Mouse (Mus musculus) spleen, postnatal 4 days (tissue): ENCODE results near the gene Mat1a.

Experiments used
- DNase-seq, 2 experiments: peaks; one replicate each; pipeline ENCODE4 v3.0.0; 2022; ENCODE audit warnings: low spot score in 2 of 2

Gene Mat1a

DNA sequence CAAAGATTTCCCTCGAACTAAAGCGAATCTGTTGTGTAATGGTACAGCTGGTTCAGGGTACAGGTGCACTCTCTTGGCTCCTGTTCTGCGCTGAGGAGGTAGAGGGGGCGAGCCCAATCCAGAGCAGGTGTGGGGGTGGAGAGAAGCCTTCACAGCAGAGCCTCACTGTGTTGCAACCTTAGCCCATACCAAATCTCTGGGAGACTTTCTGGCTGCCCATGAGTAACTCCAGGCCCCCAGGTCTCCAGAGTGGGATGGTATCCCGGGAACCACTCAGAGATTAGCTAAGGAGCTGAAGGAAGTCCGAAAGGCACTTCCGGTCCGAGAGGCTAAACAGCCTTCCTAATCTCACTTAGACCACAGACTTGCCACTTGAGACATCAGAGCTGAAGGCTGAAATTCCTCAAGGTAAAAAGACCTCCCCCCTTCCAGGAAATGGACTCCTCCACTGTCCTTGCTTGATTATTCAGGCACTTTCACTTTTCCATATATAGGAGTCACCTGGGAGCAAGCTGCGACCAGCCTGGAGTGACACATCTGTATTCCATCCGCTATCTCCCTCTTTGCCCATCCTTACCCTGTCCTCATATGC is at the start of gene Mat1a:
Gene Mat1a, plus strand, starts transcription at position 183 of the 592 bp plus-strand sequence.
- DNase-seq = no peak

GRCm38 (mm10) chr14:41065168-41065567 is 39.7 kb upstream of the Mat1a start:
- DNase-seq = peak in 1 of 2 experiments; percentile 33

GRCm38 (mm10) chr14:41066416-41066815 is 38.4 kb upstream of the Mat1a start:
- no peak for DNase-seq

- DNase-seq = no peak
Measured at GRCm38 (mm10) chr14:41069108-41069507, 35.7 kb upstream of the Mat1a start, which contains the start of gene Dydc2. Dydc2 (minus strand) TSS chr14:41069208.

GRCm38 (mm10) chr14:41070343-41070742 is 34.5 kb upstream of the Mat1a start:
- no peak for DNase-seq

- peak; percentile 28 to 68 for DNase-seq
Measured at GRCm38 (mm10) chr14:41072229-41072943, 32.4 kb upstream of the Mat1a start, which contains the start of gene Dydc1. Dydc1 (plus strand) TSS chr14:41072911.

GRCm38 (mm10) chr14:41072944-41073275 is 31.9 kb upstream of the Mat1a start:
- no peak for DNase-seq

DNA sequence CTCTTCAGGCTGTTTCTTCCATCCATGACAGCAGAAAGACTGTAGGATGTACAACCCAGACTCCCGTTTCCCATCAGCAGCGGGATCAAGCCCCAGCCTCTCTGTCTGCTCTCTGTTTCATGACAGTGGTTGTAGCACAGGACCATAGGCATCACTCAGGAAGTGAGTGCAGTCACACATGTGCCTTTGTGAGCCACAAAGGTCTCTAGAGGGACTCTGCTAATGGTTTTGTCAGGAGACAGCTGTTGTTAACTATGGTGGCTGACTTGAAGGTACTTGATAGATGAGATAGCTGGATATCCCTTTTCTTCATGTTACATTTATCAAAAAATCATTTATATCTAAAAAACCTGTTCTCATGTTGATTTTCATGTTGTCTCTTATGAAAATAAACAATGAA is 22.4 kb upstream of the Mat1a start:
- DNase-seq = no peak

- DNase-seq = peak; percentile 28 to 64
Measured at GRCm38 (mm10) chr14:41087509-41087908, 17.3 kb upstream of the Mat1a start.

DNA sequence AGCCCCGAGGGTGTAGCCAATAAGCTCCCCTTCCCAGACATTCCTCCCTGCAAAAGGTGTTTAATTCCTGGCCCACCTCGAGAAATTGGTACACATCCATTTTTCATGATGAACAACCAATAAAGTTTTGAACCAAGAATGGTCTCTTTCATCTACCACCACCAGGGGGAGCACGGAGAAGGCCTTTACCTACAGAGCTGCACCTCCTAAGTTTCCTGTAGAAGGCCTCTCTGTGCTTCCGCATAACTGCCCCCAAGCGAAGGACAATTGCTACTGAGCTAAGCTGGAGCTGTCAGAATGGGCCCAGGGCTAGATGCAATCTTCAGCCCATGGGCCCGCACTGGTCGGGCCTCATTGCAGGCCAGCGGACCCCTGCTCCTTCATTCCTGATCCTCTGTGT is 14.1 kb upstream of the Mat1a start:
- peak; percentile 14 to 63 for DNase-seq

GRCm38 (mm10) chr14:41094114-41094513 is 10.7 kb upstream of the Mat1a start:
- no peak for DNase-seq

DNA sequence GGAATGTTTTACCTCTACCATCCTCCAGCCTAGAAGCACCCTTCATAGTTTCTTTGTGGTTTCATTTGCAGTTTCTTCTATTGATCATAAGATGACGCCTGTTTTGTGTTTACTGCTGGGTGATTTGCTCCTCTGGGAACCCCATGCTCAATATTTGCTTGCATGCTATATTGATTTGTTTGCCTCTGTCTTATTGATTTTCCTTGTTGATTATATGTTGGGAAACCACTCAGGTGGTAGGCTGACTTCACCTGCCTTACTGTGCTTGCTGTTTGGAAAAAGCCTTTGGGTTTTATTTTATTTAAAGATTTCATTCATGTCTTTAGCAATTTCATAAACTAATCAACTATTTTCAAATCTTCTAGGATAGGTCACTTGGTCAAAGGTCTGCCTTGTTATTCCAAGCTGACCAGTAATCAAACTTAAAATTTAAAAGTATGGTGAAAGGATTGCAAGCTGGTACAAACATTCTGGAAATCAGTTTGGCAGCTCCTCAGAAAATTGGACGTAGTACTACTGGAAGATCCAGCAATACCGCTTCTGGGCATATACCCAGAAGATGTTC is 8.5 kb upstream of the Mat1a start:
- DNase-seq = no peak

- DNase-seq = no peak
Measured at GRCm38 (mm10) chr14:41098726-41099125, 6.1 kb upstream of the Mat1a start.

GRCm38 (mm10) chr14:41100712-41101111 is 4.1 kb upstream of the Mat1a start:
- DNase-seq = no peak

DNA sequence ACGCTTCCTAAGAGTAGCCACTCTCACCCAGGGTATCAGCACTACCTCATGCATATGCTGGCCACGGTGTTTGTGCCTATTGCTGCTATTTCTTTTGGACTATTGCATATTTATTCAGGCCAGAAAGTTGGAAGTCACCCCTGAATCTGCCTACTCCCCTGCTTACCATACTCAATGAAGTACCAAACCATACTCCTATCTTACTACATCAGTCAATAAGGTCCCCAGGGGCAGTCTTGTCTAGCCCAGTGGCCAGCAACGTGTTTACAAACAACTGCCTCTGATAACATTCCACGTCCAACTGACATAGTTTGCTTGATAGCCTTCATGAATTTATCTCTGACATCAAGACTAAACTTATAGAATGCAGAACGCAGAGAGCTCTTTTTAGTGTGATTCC is 3.6 kb upstream of the Mat1a start:
- DNase-seq = no peak

DNA sequence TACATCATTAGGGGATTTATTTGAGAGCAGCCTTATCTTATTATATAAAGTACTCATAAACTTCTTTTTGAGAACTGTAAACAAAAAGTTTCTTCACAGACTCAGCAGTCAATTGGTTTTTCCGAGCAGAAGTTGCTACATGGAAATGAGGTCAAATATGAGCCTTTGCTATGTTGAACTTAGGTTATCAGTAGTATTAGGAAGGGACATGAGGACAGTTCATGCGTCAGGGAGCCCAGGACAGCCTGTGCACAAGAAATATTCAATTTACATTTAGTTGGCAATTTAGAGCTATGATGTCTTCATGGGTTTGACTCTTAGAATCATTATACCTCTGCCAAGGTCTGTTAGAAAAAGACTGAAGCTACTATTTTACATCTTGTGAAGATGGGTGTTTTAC is 2.6 kb upstream of the Mat1a start:
- no peak for DNase-seq

- no peak for DNase-seq
Measured at GRCm38 (mm10) chr14:41111031-41111668, 6.3 kb downstream of the Mat1a start.

DNA sequence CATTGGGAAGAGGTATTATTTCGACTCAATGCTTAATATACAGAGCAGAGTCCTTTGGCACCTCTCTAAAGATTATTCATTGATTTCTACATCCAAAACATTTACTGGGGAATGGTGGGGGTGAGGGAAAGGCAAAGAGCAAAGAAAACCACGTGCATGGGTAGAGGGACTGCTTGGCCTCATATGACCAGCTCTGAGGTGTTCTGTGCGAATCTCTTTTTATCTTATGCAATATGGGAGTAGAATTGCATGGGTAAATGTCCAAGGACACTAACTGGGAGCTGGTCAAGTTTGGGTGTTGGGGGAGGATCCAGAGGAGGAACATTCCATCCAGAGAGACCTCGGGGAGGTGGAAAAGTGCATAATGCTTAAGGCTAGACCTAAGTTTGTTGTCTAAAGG is 8.1 kb downstream of the Mat1a start:
- no peak for DNase-seq

DNA sequence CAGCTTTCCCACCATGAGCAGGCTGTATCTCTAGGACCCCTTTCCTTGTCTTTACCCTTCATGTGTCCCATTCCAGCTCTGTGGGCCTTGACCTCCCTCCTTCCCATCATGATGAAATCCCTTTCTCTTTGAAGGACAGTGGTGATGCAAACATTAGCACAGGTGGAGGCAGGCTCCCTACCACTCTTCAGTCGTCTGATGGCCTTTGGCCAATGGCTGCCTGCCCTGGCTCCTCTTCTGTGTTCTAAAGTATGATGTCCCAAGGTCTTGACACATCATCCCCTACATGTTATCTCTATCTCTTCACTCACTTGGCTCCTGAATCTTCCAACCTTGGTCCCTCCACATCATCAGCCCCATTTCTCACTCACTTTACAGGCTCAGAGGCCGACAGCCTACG is 11.4 kb downstream of the Mat1a start:
- no peak for DNase-seq

- DNase-seq = no peak
Measured at GRCm38 (mm10) chr14:41124683-41125082, 19.8 kb downstream of the Mat1a start.

DNA sequence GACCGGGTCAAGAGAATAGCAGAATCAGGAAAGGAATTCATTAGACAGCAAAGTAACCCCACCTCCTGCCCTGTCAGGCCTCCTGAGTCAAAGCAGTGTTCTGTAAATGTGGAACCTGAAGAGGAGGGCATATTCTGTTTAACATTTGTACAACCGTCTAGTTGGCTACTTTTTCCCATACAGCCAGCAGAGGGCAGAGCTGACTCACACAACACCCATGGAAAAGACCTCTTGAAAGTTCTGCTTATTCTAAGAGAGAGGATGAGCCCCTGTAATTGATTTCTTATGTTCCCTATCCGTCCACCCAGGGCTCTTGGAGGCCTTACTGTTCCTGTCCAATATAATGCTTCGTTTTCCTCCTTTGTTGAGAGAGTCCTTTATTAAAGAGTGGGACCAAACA is 23.2 kb downstream of the Mat1a start:
- no peak for DNase-seq

GRCm38 (mm10) chr14:41131540-41131939 is 26.7 kb downstream of the Mat1a start, which contains the start of gene Sftpa1:
Sftpa1 (plus strand) TSS chr14:41131782.
- no peak for DNase-seq

- DNase-seq = no peak
Measured at GRCm38 (mm10) chr14:41137006-41137405, 32.2 kb downstream of the Mat1a start.
